Mouse (Mus musculus) 416B (cell line): ENCODE data around the gene Sdr9c7.

ENCODE experiments used
- DNase-seq: peaks from one replicate; pipeline ENCODE4 v3.0.0; 2011; ENCODE audit warnings: low read depth

The Sdr9c7 gene

GRCm38 (mm10) chr10:127907386-127907951, 9.2 kb downstream of the Sdr9c7 start:
- no peak for DNase-seq

GRCm38 (mm10) chr10:127915578-127915977, 17.3 kb downstream of the Sdr9c7 start:
- DNase-seq, result peak; percentile 7

DNA sequence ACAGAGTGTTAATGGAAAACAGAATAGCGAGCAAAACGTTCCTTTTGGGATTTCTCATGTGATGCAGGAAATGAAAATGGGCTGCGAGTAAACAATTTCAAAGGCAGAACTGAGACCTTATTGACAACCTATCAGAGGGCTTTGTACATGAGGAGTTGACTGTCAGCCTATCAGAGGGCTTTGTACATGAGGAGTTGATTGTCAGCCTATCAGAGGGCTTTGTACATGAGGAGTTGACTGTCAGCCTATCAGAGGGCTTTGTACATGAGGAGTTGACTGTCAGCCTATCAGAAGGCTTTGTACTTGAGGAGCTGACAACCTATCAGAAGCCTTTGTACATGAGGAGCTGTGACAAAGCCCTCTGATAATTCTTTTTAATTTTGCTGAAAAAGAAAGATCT, 18.9 kb downstream of the Sdr9c7 start:
- DNase-seq, result peak; percentile 14

DNA sequence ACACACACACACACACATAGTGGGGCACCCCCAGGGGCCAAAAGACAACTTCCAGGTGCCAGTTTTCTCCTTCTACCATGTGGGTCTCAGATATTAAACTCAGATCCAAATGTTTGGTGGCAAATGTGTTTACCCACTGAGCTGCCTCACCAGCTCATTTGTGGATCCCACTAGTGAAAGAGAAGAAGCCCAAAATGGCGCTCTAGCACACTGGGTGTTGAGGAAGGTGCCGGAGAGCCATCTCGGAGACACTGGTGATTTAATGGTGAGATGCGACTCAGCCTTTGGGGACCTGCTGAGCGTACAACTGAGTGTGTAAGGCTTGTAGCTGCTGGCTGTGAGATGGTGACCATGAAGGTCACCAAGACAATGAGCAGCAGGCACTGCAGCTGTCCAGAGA, 19.3 kb downstream of the Sdr9c7 start:
- no peak for DNase-seq

DNA sequence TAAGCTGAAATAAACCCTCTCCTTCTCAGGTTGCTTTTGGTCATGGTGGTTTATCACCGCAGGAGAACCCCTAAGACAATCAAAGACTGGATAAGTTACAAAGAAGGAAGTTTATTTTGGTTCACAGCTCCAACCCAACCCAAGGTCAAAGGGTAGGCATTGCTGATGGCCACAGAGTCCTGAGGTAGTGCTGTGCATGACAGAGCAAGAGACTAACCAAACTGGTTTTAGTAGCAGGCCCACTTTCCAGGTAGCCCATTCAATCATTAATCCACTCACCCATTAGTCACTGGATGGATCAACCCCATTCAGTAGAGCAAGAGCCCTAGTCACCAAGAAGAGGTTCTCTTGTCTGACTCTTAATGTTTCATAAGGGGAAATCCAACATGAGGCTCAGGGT, 23.9 kb downstream of the Sdr9c7 start:
- DNase-seq, result no peak

DNA sequence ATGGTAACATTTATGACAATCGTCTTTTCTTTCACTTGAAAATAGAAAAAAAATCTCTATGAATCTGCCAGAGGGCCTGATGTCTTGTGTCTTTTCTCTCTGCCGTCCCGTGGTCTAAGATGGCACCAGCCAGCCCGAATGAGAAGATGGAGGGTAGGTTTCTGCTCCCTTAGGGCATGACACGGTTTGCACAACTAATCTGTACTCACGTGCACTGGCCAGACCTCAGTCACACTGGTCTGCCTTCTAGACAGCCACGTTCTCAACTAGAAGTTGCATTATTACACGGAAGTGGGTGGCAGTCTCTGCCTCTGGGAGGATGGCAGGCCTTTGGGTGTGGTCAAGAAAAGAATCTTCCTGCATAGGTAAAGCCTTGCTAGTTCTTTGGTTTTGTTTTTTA, 24.7 kb downstream of the Sdr9c7 start:
- no peak for DNase-seq

GRCm38 (mm10) chr10:127924597-127925378, 26.5 kb downstream of the Sdr9c7 start:
- DNase-seq, result no peak

GRCm38 (mm10) chr10:127927737-127928136, 29.4 kb downstream of the Sdr9c7 start:
- DNase-seq, result no peak

DNA sequence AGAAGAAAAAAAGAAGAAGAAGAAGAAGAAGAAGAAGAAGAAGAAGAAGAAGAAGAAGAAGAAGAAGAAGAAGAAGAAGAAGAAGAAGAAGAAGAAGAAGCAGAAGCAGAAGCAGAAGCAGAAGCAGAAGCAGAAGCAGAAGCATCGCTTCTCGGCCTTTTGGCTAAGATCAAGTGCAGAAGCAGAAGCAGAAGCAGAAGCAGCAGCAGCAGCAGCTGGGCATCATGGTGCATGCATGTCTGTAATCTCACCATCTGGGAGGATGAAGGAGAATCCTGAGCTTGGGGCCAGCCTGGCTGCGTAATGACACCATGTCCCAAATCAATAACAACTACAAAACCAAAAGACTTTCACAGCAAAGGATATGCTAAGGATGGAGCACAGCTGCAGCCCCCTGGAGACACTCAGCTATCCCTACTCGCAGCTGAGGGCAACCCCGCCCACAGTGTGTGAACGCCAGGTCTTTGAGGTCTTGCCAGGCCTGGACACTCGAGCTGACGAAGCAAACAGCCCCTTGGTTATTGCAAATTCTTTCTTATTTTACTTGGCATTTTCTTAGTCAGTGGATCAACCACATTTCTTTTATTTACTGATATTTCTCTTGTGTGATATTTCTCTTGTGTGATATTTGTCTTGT, 34.1 kb downstream of the Sdr9c7 start:
- DNase-seq, result no peak

DNA sequence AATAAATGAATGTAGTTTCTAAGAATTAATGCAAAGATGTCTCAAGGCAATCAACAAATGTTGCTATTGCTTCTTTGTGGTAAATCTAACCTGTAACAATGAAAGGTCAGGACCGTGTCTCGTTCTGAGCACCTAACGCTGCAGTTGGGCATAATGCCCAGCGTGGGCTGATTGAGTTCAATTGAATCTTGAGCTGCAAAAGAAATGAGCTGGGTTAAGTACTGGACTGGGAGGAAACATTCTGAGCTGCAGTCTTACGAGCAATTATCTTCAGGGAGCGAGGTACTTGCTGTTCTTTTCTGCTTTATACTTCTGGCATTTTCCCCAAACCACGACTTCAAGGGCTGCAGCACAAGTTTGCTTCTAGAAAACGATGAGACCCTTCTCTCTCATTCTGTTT, 38.0 kb downstream of the Sdr9c7 start:
- DNase-seq, result no peak

GRCm38 (mm10) chr10:127936747-127937409, 38.6 kb downstream of the Sdr9c7 start:
- peak; percentile 50 for DNase-seq

DNA sequence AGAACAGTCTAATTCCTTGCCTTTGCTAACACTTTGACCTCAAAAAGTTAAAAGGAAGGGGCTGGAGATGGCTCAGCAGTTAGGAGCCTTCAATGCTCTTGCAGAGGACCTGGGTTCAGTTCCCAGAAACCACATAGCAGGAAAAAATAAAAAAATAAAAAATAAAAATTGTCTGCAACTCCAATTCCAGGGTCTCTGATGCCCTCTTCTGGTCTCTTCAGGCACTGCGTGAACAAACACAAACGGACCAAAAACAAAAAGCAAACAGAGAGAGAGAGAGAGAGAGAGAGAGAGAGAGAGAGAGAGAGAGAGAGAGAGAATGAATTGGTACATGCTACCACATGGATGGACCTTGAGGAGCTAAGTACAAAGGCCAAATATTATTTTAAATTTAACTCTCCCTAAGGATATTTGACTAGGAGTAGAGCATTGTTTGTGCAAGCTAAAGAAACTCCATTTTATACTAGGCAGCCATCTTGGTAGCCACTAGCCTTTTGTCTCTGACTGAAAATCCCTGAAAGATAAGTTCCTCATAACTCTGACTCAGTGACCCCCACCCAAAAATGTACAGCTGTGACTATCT, 39.2 kb downstream of the Sdr9c7 start:
- peak; percentile 80 for DNase-seq

DNA sequence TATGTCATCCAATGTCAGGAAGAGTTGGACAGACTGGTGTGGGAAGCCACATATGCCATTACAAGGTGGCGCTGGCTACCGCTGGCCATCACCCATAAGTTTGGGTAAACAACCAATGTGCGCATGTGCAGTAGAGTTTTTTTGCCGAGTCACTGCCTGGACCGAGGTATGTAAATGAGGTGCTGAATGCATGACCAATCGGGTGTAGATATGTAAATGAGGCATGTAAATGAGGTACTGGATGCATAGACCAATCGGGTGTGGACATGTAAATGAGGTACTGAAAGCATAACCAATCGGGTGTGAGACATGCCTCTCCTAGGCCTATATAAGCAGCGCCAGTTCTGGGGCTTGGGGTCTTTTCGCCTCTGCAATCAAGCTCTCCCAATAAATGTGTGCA, 41.3 kb downstream of the Sdr9c7 start:
- DNase-seq, result peak; percentile 49

DNA sequence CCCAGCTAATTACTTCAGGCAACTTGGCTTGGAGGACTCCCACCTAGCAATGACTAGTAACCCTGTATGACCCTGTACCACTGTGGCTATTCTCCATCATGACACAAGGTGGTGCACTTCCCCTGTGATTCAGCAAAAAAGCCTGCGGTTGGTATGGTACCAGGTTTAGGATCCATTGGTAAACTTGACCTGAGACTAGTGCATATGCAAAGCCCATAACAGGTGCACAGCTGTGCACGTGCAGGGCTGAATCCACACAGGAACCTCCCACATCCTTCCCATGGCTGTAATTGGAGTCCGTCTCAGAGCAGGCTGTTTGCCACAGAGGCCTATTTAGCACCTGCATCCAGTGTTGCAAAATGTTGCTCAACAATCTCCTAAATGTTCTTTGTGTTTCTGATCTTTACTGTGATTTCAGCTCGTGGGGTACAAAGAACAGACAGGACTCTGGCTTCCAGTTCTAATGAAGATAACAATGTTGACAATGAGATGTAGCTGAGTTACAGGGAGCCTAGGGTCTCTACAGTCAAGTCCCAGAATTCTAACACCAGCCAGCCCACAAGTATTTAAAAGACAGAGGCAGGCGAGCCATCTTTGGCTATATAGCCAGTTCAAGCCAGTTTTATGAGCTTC, 47.2 kb downstream of the Sdr9c7 start:
- DNase-seq, result peak; percentile 81

DNA sequence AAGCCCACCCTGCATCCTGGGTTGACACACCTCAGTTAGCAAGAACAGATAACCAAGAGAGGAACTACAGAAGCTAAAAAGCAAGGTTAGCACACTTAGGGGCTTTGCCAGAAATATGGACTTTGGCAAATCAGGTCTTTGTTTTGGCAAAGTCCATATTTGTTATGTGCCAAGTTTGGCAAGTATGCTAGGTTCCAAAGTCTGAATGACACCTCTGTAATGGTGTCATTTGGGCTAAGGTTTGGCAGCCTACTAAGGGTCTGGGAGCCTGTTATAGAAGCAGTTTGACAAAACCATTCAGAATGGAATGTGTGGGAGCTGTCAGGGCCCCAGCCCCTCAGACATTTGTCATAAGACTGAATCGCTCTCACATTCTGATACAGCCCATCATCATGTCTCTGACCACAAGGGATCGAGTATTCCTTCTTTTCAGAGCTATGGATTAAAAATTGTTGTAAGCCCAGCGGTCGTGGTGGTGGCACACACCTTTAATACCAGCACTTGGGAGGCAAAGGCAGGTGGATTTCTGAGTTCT, 51.3 kb downstream of the Sdr9c7 start:
- no peak for DNase-seq

DNA sequence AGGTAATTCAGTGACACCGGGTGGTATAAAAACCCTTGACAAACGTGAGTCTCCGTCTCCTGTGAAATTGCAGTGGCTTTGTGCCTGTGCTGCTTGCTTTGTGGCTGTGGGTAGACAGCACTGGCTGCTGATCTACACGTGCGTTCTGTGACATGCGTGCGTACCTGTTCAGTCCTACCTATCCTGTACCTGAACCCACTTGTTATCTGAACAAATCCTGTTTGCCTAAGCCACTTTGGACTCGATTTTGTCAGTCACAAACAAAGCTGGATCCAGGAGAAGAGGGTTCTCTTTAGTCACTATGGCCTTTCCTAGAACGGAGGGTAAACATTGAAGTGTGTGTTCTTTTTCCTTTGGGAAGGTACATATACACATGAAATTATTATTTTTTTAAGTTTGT, 53.1 kb downstream of the Sdr9c7 start:
- DNase-seq, result no peak

- DNase-seq, result no peak
Measured at GRCm38 (mm10) chr10:127951821-127952220, 53.5 kb downstream of the Sdr9c7 start.

DNA sequence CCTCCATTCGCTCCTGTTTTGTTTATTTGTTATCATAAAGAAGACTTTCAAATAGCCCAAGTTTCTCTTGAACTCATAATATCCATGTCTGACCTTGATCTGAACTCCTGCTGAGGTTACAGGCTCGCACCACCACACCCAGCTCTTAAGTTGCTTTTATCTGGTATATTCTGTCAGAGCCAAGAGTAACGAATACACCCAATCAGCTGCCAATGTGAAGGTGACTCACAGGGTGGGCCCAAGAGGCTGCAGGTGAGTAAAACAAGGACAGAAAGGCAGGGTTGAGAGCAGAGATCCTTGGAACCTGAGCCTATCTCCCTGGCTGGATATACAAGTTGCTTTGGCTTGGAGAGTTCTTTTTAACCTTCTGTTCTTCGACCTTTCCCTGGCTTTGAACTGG, 56.7 kb downstream of the Sdr9c7 start:
- DNase-seq, result no peak

GRCm38 (mm10) chr10:127956168-127956816, 58.0 kb downstream of the Sdr9c7 start:
- peak; percentile 61 for DNase-seq

GRCm38 (mm10) chr10:127959161-127959679, 60.9 kb downstream of the Sdr9c7 start:
- no peak for DNase-seq
